Mouse (Mus musculus): ENCODE results near the gene Ptpra.

Ptpra gene

GRCm38 (mm10) chr2:130591016-130591415 is 140.9 kb downstream of the Ptpra start:
- in situ Hi-C loops (cut with MboI, MseI), result no loop called here

- in situ Hi-C loops (cut with MboI, MseI), result no loop called here
Observed at GRCm38 (mm10) chr2:130595596-130595995, 145.5 kb downstream of the Ptpra start.

GRCm38 (mm10) chr2:130597601-130598010 is 147.5 kb downstream of the Ptpra start:
- in situ Hi-C loops (cut with MboI, MseI), result no loop called here

GRCm38 (mm10) chr2:130598399-130598798 is 148.3 kb downstream of the Ptpra start:
- in situ Hi-C loops (cut with MboI, MseI), result no loop called here

DNA sequence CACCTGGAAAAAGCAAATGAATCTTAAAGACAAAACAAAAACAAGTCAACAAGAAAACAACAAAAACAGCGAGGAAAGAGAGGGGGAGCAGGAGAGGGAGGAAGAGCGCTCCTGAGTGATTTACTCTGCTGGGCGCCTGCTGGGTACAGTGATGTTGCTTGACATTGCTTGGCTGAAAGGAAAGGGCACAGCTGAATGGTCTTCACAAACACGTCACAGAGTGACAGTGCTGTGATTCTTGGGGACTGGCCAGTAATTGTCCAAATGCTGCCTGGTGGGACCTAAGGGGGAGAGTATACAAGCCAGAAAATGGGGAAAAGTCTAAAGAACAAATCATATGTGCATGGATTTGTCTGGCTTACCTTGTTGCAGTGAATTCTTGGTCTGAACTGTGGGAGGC is 152.1 kb downstream of the Ptpra start:
- in situ Hi-C loops (cut with MboI, MseI), result no loop called here

Measured in T-helper 2 cell (primary cell).